Mouse (Mus musculus) spleen, adult 2 months (tissue): ENCODE measurements at regions not wholly inside any gene's neighbourhood (a gene's known extent, or its start where the extent isn't known, plus 50 kb on each side); places are given as distances from the start of the nearest gene placed in this dataset.

Source experiments
- CTCF ChIP-seq: fragments of 200-500 bp; IDR thresholded peaks from 2 replicates; pipeline ENCODE4 v1.5.1; 2011; ENCODE audit warnings: mild to moderate bottlenecking, inconsistent platforms; ENCODE audit not compliant: insufficient read depth, insufficient read length, insufficient replicate concordance; ENCODE audit errors: extremely low read depth
- POLR2A ChIP-seq: fragments of 200-500 bp; IDR thresholded peaks from 2 replicates; pipeline ENCODE4 v1.6.1; 2011; ENCODE audit warnings: low read depth, low read length, inconsistent platforms

DNA sequence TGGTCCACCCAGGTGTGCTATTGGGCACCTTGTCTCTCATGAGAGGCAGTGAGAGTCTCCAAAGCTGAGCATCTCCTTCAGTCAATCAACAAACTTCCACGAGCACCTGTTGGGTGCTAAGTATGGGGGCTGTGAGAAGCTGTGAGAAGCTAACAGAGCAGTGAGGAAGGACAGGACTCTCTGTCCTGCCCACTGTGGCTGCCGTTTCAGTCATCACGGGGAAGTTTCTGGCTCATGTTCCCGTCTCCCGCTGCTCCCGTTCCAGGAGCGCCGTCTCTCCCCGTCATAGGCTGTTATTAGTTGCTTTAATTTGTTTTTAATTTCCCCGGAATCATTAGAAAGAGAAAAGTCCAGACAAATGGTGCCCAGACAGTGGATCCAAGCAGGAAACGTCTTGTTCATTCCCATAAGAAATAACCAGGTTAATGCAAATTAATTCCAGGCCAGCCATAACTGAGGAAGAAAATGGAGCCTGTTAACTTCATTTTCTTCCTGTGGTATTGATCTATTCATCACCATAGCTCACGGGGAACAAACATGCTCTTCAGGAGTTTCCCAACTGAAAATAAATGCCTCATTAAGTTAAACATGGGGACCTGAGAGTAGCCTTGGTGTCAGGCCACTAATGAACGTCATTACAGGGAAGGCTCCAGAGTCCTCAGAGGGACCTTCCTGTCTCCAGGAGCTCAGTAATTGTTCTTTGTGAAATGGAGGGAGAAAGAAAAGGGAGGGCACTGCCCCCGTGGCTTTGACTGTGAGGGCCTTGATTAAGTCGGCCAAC lies 70.3 kb downstream of the Matn1 start:
- TF ChIP-seq CTCF (no peak), POLR2A (no peak)
